In the genomic region with DNA sequence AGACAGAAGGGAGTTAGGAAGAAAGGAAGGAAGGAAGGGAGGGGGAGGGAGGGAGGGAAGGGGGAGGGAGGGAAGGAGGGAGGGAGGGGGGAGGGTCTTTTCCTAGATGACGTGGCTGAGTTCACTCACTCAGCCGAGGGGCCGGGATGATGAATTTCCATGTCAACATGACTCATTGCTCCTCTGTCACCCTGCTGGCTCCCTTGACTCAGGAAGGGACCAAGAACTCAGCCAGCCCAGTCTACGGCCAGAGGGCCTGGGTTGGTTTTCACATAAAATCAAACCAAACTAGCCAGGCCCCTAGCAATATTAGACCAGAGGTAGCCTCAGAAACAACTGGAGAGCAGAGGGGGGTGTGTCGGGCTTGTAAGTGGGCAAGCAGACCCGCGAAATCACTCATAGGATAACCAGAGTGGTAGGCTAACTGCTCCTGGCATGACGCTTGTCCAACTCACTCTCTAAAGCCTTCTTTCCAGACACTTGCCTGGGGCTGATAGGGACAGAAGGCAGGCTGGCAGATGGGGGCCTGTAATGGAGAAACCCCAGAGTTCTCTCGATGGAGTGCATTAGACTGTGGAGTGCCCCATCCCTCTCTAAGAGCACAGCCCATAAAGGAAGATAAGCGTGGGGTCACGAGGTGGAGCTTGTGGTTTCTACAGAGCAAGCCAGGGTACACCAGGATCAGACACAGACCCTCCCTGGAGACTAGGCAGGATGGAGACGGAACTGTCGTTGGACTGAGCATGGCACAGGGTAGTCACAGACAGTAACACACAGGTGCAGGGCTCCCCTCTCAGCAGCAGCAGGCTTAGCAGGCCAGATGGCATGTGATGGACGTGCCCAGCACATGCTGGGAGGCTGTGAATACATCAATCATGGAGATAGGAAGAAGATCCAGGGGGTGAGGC, we compare ENCODE assay signal across 9 mouse cellular contexts. TPM values are rescaled to one million over a fixed set of nuclear protein-coding genes. Genes with fewer than 3 reads are reported as not detected.
A peak's percentile ranks its signal among the peaks of the same experiment; 100 is the strongest.
DNase-seq lines count a peak whose midpoint lies in the region; ATAC-seq and TF ChIP-seq lines count a peak whose summit lies in the region.
"Had no signal": no experiment of that assay in that cellular context is flagged by ENCODE, and none has a peak within 500 bp of the region (broad histone marks: within the 10 kb centered on the region; RNA-seq: fewer than 3 reads in every experiment).

No protein-coding gene starts in this region.

- peak overlapping the region; percentile 72 for H3K27ac ChIP-seq in heart, embryonic 10.5 days
- H3K27ac ChIP-seq in embryonic facial prominence, embryonic 14.5 days (replicated peaks; ENCODE audit: low read depth, low read length), result no peak overlapping the region
- H3K27ac ChIP-seq in limb, embryonic 11.5 days (replicated peaks; ENCODE audit: low read depth, low read length), result no peak overlapping the region

- no peak overlapping the region for H3K4me3 ChIP-seq in heart, embryonic 10.5 days
- H3K4me3 ChIP-seq in C2C12 (ENCODE audit: insufficient read depth, poor library complexity, severe bottlenecking), result no peak overlapping the region
- no peak overlapping the region for H3K4me3 ChIP-seq in embryonic facial prominence, embryonic 14.5 days (ENCODE audit: low read depth, low read length)
- no peak overlapping the region for H3K4me3 ChIP-seq in limb, embryonic 11.5 days (ENCODE audit: low read depth, low read length)

- DNase-seq in heart, embryonic 10.5 days (ENCODE audit: low spot score), result no peak
- no peak for DNase-seq in heart, adult 18-20 months
- no peak for DNase-seq in embryonic facial prominence, embryonic 14.5 days (ENCODE audit: low spot score)
- peak; percentile 38 for DNase-seq in limb, embryonic 11.5 days (ENCODE audit: low spot score)
- no peak for DNase-seq in right cerebral cortex, postnatal 4 days
- DNase-seq in gastrocnemius, postnatal 36 days, result no peak
- no peak for DNase-seq in cerebellum, adult 18-20 months
- DNase-seq: thymus, postnatal 25 days had no signal

- peaks cover 52% of the 10 kb centered on the region for H3K4me1 ChIP-seq in heart, embryonic 10.5 days
- H3K4me1 ChIP-seq in embryonic facial prominence, embryonic 14.5 days (ENCODE audit: control insufficient read depth, insufficient read depth, low read length), result no peaks in the 10 kb centered on the region
- H3K4me1 ChIP-seq in limb, embryonic 11.5 days (ENCODE audit: control insufficient read depth, insufficient read depth, low read length), result no peaks in the 10 kb centered on the region

- H3K9me3 ChIP-seq in heart, embryonic 10.5 days, result no peaks in the 10 kb centered on the region
- H3K9me3 ChIP-seq in embryonic facial prominence, embryonic 14.5 days (ENCODE audit: control insufficient read depth, low read length), result no peaks in the 10 kb centered on the region
- no peaks in the 10 kb centered on the region for H3K9me3 ChIP-seq in limb, embryonic 11.5 days (ENCODE audit: control insufficient read depth, low read length)

- no peak for TF ChIP-seq CTCF in C2C12 (IDR thresholded peaks at IDR 0.05; ENCODE audit: control insufficient read depth, insufficient read depth, insufficient read length)

- no peaks in the 10 kb centered on the region for H3K36me3 ChIP-seq in heart, embryonic 10.5 days
- peaks cover 16% of the 10 kb centered on the region for H3K36me3 ChIP-seq in C2C12 (ENCODE audit: control insufficient read depth, insufficient read depth)
- no peaks in the 10 kb centered on the region for H3K36me3 ChIP-seq in embryonic facial prominence, embryonic 14.5 days (ENCODE audit: control insufficient read depth, insufficient read depth, low read length)
- H3K36me3 ChIP-seq in limb, embryonic 11.5 days (ENCODE audit: control insufficient read depth, insufficient read depth, low read length), result no peaks in the 10 kb centered on the region

- peak; percentile 45 for ATAC-seq in embryonic facial prominence, embryonic 14.5 days (ENCODE audit: low read depth)
- no peak for ATAC-seq in limb, embryonic 11.5 days (ENCODE audit: insufficient number of reproducible peaks, low FRiP score, low TSS enrichment, low read depth)

- H3K79me3 ChIP-seq in C2C12 (ENCODE audit: low read depth), result no peaks in the 10 kb centered on the region

- WGBS in heart, embryonic 10.5 days, result 28% methylated on average over 14 of the region's 14 CpGs
- 48% methylated on average over 14 of the region's 14 CpGs for WGBS in embryonic facial prominence, embryonic 14.5 days
- WGBS in limb, embryonic 11.5 days, result 56% methylated on average over 14 of the region's 14 CpGs

- H3K4me2 ChIP-seq in embryonic facial prominence, embryonic 14.5 days (ENCODE audit: low read depth, low read length), result no peak overlapping the region
- H3K4me2 ChIP-seq in limb, embryonic 11.5 days (ENCODE audit: low read depth, severe bottlenecking), result no peak overlapping the region

- H3K79me2 ChIP-seq in C2C12 (ENCODE audit: control insufficient read depth, insufficient read depth), result no peaks in the 10 kb centered on the region

- H3K27me3 ChIP-seq in heart, embryonic 10.5 days (ENCODE audit: insufficient read depth, poor library complexity, severe bottlenecking), result peaks cover 5% of the 10 kb centered on the region; the same call in 1 of the 2 replicates
- no peaks in the 10 kb centered on the region for H3K27me3 ChIP-seq in C2C12 (ENCODE audit: control insufficient read depth, insufficient read depth, insufficient read length)
- no peaks in the 10 kb centered on the region for H3K27me3 ChIP-seq in embryonic facial prominence, embryonic 14.5 days (replicated peaks; ENCODE audit: control insufficient read depth, insufficient read depth, low read length)
- no peaks in the 10 kb centered on the region for H3K27me3 ChIP-seq in limb, embryonic 11.5 days (ENCODE audit: control insufficient read depth, insufficient read depth, low read length)

- intact Hi-C loops in gastrocnemius, postnatal 36 days (cut with DNase I), result no loop called here

- no peak overlapping the region for H3ac ChIP-seq in C2C12 (ENCODE audit: control insufficient read depth, insufficient read length, low read depth)

- no peak overlapping the region for H3K9ac ChIP-seq in embryonic facial prominence, embryonic 14.5 days (ENCODE audit: low read depth, low read length)
- no peak overlapping the region for H3K9ac ChIP-seq in limb, embryonic 11.5 days (ENCODE audit: low read length)

TF ChIP-seq in C2C12, 6 proteins besides CTCF, POLR2A, EP300 and RAD21:
- peak; percentile 31 for TF ChIP-seq FOSL1 (IDR thresholded peaks at IDR 0.05; ENCODE audit: insufficient read depth, low read length, poor library complexity, severe bottlenecking)
- TF ChIP-seq MAX (IDR thresholded peaks at IDR 0.05), result peak; percentile 48
- TF ChIP-seq CEBPB (IDR thresholded peaks at IDR 0.05; ENCODE audit: low read depth), result no peak
- TF ChIP-seq MYOG (IDR thresholded peaks at IDR 0.05; ENCODE audit: control insufficient read depth, extremely low read depth, insufficient read length), result no peak
- peak; percentile 56 for TF ChIP-seq MYOD1 (IDR thresholded peaks at IDR 0.05; ENCODE audit: control insufficient read depth, insufficient read length, low read depth)
- TF ChIP-seq USF1 (IDR thresholded peaks at IDR 0.05; ENCODE audit: low read depth), result no peak
TF ChIP-seq in C2C12: peak in this region for 3.

RNA-seq across cellular contexts. Expression of gene Rars, which starts 43.6 kb away (rescaled TPM):
- polyA plus RNA-seq in heart, embryonic 10.5 days (2016; fragmentation: Nextera tagmentation; extraction: Ambion mirVana), result 92.6 and 106 TPM in 2 replicates
- 10 to 100 TPM; 35.6 to 36.2 TPM for total RNA-seq in heart, adult 18-20 months (2021)
- 87.1 TPM for polyA plus RNA-seq in C2C12 (2012; fragmentation: generic; extraction: Trizol)
- polyA plus RNA-seq in embryonic facial prominence, embryonic 14.5 days (2014; fragmentation: Nextera tagmentation; extraction: Ambion mirVana), result 85.9 and 93.8 TPM in 2 replicates
- 111 and 121 TPM in 2 replicates for polyA plus RNA-seq in limb, embryonic 11.5 days (2014; fragmentation: Nextera tagmentation; extraction: Ambion mirVana)
- 10 to 100 TPM; 39.3 to 42.6 TPM for total RNA-seq in gastrocnemius, postnatal 36 days (2021)
